Comparison of ENCODE assay signal across 8 mouse cellular contexts in genomic region chr9:21989230-21990110, GRCm38 (mm10). TPM values are rescaled to one million over a fixed set of nuclear protein-coding genes. Genes with fewer than 3 reads are reported as not detected.
DNase-seq lines count a peak whose midpoint lies in the region; ATAC-seq lines count a peak whose summit lies in the region.

Gene Rgl3 (minus strand): TSS chr9:21989446.

- H3K9me3 ChIP-seq in megakaryocyte, embryonic 14.5 days, result peaks cover 15% of the 10 kb centered on the region
- H3K9me3 ChIP-seq in heart, embryonic 11.5 days (replicated peaks; ENCODE audit: control insufficient read depth, low read length), result no peaks in the 10 kb centered on the region
- H3K9me3 ChIP-seq in kidney, embryonic 15.5 days (replicated peaks), result no peaks in the 10 kb centered on the region
- no peaks in the 10 kb centered on the region for H3K9me3 ChIP-seq in stomach, embryonic 14.5 days (ENCODE audit: control insufficient read depth, low read depth, low read length)

- peak within 1 kb of the TSS; percentile 88 for H3K4me3 ChIP-seq in megakaryocyte, embryonic 14.5 days (replicated peaks)
- peak within 1 kb of the TSS; percentile 54 for H3K4me3 ChIP-seq in heart, embryonic 11.5 days (ENCODE audit: low read depth, low read length)
- H3K4me3 ChIP-seq in kidney, embryonic 15.5 days (replicated peaks), result peak within 1 kb of the TSS; percentile 61
- H3K4me3 ChIP-seq in stomach, embryonic 14.5 days (ENCODE audit: low read depth, low read length), result peak within 1 kb of the TSS; percentile 45

- no peak for ATAC-seq in megakaryocyte, adult 5-6 weeks (ENCODE audit: poor library complexity, severe bottlenecking)
- peak; percentile 19; the same call in 1 of the 2 replicates for ATAC-seq in heart, embryonic 11.5 days (replicated peaks; ENCODE audit: insufficient number of reproducible peaks, low FRiP score, low TSS enrichment)
- ATAC-seq in kidney, embryonic 15.5 days (replicated peaks; ENCODE audit: low FRiP score), result peak; percentile 73
- ATAC-seq in stomach, embryonic 14.5 days (ENCODE audit: insufficient number of reproducible peaks, insufficient read depth, low FRiP score, low read depth), result peak; percentile 29; the same call in 1 of the 2 replicates

- peak; percentile 64 for DNase-seq in embryo, embryonic 9.5 days (ENCODE audit: extremely low spot score)
- DNase-seq in lung, postnatal 36 days, result peak; percentile 78
- DNase-seq in layer of hippocampus, adult 8-10 months (ENCODE audit: low spot score in 2 of 2), result no peak

- WGBS in heart, embryonic 11.5 days (ENCODE audit: insufficient replicate concordance), result 2% methylated on average over 42 of the region's 42 CpGs
- WGBS in kidney, embryonic 15.5 days, result 1% methylated on average over 42 of the region's 42 CpGs
- 1% methylated on average over 42 of the region's 42 CpGs for WGBS in stomach, embryonic 14.5 days

- H3K27ac ChIP-seq in heart, embryonic 11.5 days (ENCODE audit: low read depth, low read length), result no peak within 1 kb of the TSS
- H3K27ac ChIP-seq in kidney, embryonic 15.5 days, result peak within 1 kb of the TSS; percentile 79
- no peak within 1 kb of the TSS for H3K27ac ChIP-seq in stomach, embryonic 14.5 days (ENCODE audit: low read length)

- H3K36me3 ChIP-seq in megakaryocyte, embryonic 14.5 days (replicated peaks; ENCODE audit: low read length), result no peaks in the 10 kb centered on the region
- no peaks in the 10 kb centered on the region for H3K36me3 ChIP-seq in heart, embryonic 11.5 days (ENCODE audit: control insufficient read depth, insufficient read depth, low read length)
- no peaks in the 10 kb centered on the region for H3K36me3 ChIP-seq in kidney, embryonic 15.5 days
- no peaks in the 10 kb centered on the region for H3K36me3 ChIP-seq in stomach, embryonic 14.5 days (ENCODE audit: control insufficient read depth, insufficient read depth, low read length)

- peaks cover 90% of the 10 kb centered on the region for H3K27me3 ChIP-seq in megakaryocyte, embryonic 14.5 days (replicated peaks)
- H3K27me3 ChIP-seq in heart, embryonic 11.5 days (ENCODE audit: control insufficient read depth, insufficient read depth, low read length), result peaks cover 83% of the 10 kb centered on the region
- peaks cover 66% of the 10 kb centered on the region for H3K27me3 ChIP-seq in kidney, embryonic 15.5 days
- H3K27me3 ChIP-seq in stomach, embryonic 14.5 days (ENCODE audit: control insufficient read depth, insufficient read depth, low read length), result peaks cover 44% of the 10 kb centered on the region

- H3K9ac ChIP-seq in heart, embryonic 11.5 days (ENCODE audit: low read depth, low read length), result peak within 1 kb of the TSS; percentile 58
- peak within 1 kb of the TSS; percentile 45 for H3K9ac ChIP-seq in kidney, embryonic 15.5 days
- H3K9ac ChIP-seq in stomach, embryonic 14.5 days (replicated peaks; ENCODE audit: low read depth, low read length), result peak within 1 kb of the TSS; percentile 14; the same call in 1 of the 2 replicates

- peak within 1 kb of the TSS; percentile 86 for H3K4me2 ChIP-seq in heart, embryonic 11.5 days
- peak within 1 kb of the TSS; percentile 92 for H3K4me2 ChIP-seq in kidney, embryonic 15.5 days
- H3K4me2 ChIP-seq in stomach, embryonic 14.5 days (replicated peaks; ENCODE audit: low read depth, low read length), result peak within 1 kb of the TSS; percentile 72

- peaks cover 28% of the 10 kb centered on the region for H3K4me1 ChIP-seq in megakaryocyte, embryonic 14.5 days
- peaks cover 10% of the 10 kb centered on the region; the same call in 1 of the 2 replicates for H3K4me1 ChIP-seq in heart, embryonic 11.5 days (ENCODE audit: control insufficient read depth, insufficient read depth, low read length)
- H3K4me1 ChIP-seq in kidney, embryonic 15.5 days, result peaks cover 32% of the 10 kb centered on the region
- H3K4me1 ChIP-seq in stomach, embryonic 14.5 days (ENCODE audit: control insufficient read depth, insufficient read depth, low read length), result peaks cover 12% of the 10 kb centered on the region; the same call in 1 of the 2 replicates

RNA-seq across cellular contexts. Expression of gene Rgl3, which starts in this region (rescaled TPM):
- 2.2 and 5.6 TPM in 2 replicates for polyA plus RNA-seq in megakaryocyte, embryonic 14.5 days (2012; ENCODE audit: insufficient read depth, low replicate concordance)
- total RNA-seq in megakaryocyte, adult 5-6 weeks (2015), result not detected in 2 replicates
- not detected in 2 replicates for total RNA-seq in megakaryocyte, adult 5-6 weeks (2017)
- polyA plus RNA-seq in heart, embryonic 11.5 days (2014; fragmentation: Nextera tagmentation; extraction: Ambion mirVana), result 0.74 and 1.1 TPM in 2 replicates
- 23.7 and 24.5 TPM in 2 replicates for polyA plus RNA-seq in kidney, embryonic 15.5 days (2015; fragmentation: Nextera tagmentation; extraction: Ambion mirVana)
- 4.9 and 5.5 TPM in 2 replicates for polyA plus RNA-seq in stomach, embryonic 14.5 days (2014; fragmentation: Nextera tagmentation; extraction: Ambion mirVana)
- total RNA-seq in layer of hippocampus, adult 8-10 months (2022), result 1 to 10 TPM; 2.2 to 4.2 (median 2.6) TPM

Comparison
In these comparisons a context has a peak if more than half of its experiments do, and no peak if none do; other contexts are left out.
1. DNase-seq: peak in embryo, embryonic 9.5 days (single experiment) and lung, postnatal 36 days (single experiment); none in layer of hippocampus, adult 8-10 months (0 of 2).
2. Peak in every context shown above with its lines, with median percentiles within 50 percentile points of each other: H3K4me3 ChIP-seq, H3K4me2 ChIP-seq and H3K9ac ChIP-seq.